Mouse (Mus musculus) ES-E14 (cell line): ENCODE measurements at regions not wholly inside any gene's neighbourhood (a gene's known extent, or its start where the extent isn't known, plus 50 kb on each side); places are given as distances from the start of the nearest gene placed in this dataset.

ENCODE experiments used
- MAFK ChIP-seq: IDR thresholded peaks from 2 replicates; pipeline ENCODE4 v1.6.1; 2014; ENCODE audit warnings: mild to moderate bottlenecking, low read depth, low read length, inconsistent platforms; ENCODE audit not compliant: insufficient read depth
- ZC3H11A ChIP-seq: IDR thresholded peaks from 2 replicates; pipeline ENCODE4 v1.6.1; 2012; ENCODE audit warnings: low read depth, mild to moderate bottlenecking, inconsistent platforms, low read length, borderline replicate concordance
- ZNF384 ChIP-seq: IDR thresholded peaks from 2 replicates; pipeline ENCODE4 v1.6.1; 2012; ENCODE audit warnings: low read depth, low read length, inconsistent platforms

- TF ChIP-seq MAFK (no peak), ZC3H11A (no peak), ZNF384 (no peak)
Measured at GRCm38 (mm10) chr15:59215239-59215638, 326.1 kb downstream of the Gm49356 start.
